Mouse (Mus musculus) thymus, postnatal 4 days (tissue): Measurements from ENCODE around the gene Irf6.
A peak's percentile ranks its signal among the peaks of the same experiment; 100 is the strongest.

Source experiments
- DNase-seq: peaks from one replicate; pipeline ENCODE4 v3.0.0; 2021

The Irf6 gene

DNA sequence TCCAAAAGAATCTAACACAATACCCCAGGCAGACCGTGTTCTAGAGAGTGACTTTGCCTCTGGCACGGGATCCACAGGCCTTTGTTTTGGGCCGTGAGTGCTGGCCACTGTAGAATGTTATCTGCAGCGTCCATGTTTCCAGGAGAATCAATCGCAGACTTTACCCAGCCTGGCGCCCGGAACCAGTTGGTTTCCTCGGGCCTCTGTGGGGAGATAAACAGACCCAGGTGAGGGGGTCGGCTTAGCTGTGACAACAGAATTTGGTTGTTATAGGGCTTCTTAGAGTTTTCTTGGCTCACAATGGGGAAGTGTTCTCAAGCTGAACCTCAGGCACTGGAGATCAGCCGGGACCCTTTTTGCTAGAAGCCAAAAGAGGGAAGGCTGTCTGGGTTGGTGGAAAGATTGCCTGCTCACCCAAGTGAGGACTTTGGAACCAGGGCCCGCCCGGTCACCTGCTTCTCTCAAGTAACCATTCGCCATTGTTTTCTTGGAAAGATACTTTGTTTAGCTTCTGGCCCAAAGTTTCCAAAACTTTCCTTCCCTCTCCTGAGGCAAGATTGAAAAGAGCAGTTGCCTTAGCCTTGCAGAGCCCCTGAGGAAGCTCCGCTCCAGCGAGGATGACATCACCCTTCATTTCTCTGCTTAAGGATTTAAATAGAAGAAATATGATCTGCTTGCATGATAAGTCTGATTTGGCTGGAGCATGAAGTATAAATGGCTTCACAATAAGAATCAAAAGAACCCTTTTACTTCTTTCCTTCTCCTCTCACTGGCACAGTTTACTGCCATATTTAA is 3.6 kb downstream of the Irf6 start:
- no peak for DNase-seq

DNA sequence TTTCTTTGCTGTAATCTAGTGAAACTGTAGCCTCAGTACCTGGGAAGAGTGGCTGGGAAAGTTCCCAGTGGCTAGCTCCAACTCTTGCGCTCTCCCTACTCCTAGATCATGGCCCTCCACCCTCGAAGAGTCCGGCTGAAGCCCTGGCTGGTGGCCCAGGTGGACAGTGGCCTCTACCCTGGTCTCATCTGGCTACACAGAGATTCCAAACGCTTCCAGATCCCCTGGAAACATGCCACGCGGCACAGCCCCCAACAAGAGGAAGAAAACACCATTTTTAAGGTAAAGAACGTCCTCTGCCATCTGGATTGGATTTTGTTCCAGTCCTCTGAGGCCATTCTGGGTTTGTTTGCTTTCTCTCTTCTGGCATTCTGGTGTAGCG is 4.2 kb downstream of the Irf6 start:
- DNase-seq = no peak

DNA sequence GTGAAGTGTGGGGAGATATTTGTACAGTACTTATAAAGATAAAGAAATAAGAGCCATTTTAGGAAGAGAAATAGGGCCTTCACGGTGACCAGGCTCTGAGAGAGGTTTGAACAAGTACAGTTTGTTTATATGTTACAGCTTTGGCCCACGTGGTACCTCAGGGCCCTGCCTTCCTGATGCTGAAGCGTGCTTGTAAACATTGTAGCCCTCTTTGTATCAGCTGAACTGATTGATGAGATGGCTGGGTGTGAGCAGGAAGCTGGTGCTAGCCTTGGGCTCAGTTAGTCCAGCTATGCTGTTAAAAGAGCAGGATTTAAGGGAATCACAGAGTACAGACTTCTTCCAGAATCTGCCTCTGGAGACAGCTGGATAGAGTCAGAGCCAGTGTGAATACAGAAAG is 6.3 kb downstream of the Irf6 start:
- no peak for DNase-seq

DNA sequence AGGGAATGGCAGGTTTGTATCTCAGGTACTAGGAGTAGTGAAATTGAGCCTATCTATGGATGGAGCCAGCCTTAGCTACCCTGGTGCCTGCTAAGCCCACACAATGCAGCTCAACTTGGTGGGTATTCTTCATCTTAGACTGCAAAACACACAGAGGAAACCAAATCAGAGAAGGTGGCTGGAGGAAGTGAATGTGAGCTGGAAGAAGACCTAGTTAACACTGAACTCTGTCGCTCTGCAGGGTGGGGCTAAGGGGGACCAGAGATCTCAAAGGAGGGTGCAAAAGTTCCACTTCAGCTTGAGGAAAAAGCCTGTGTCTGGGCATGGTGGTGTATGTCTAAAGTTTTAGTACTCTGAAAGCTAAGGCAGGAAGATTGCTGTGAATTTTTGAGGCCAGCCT is 6.7 kb downstream of the Irf6 start:
- DNase-seq = peak; percentile 60

DNA sequence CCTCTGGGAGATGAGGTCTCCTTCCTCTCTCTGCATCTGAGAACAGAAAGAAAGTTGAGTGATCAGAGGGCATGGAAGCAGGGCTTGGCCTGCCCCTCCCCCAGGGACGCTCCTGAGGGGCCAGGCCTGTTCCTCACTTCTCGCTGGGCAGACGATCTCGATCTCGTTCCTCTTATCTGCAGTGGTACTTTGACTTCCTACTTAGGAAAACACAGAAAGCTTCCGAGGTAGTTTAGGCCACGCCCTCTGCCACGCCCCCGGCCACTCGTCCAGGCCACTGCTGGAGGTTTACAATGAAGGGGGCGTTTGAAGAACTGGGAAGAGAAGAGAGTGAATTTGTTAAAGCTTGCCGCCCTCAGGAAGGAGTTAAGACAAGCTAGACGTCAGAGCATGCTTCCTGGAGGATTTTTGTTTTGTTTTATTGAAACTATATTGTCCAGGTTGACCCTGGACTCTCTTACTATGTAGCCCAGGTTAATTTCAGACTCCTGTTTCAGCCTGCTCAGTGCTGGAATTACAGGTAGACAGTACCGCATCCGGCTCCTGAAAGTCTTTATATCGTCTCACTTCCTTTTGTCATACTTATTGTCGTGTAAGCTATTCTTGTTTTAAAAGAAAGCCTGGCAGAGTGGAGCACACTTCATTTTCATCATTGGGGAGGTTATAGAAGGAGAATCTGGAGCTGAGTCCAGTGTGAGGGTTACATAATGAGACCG is 7.6 kb downstream of the Irf6 start:
- peak; percentile 83 for DNase-seq

DNA sequence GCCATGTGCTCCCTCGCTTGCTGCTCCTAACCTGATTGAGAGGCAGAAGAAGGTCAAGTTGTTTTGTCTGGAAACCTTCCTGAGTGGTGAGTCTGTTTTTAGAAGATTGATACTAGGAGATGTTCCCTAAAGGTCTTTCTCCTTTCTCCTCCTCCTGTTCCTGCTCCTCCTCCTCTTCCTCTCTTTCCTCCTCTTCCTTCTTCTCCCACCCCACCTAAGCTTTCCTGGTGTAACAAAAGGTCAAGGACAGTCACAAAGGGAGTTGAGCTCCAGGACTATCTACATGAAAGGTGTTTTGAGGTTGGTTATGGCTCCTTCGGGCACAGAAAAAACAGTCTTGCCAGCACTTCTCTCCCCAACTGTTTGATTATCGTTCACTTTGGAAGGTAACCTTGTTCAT is 14.8 kb downstream of the Irf6 start, which contains the start of gene A130010J15Rik:
A130010J15Rik (plus strand) TSS at position 301 of the 400 bp plus-strand sequence.
- DNase-seq = no peak

DNA sequence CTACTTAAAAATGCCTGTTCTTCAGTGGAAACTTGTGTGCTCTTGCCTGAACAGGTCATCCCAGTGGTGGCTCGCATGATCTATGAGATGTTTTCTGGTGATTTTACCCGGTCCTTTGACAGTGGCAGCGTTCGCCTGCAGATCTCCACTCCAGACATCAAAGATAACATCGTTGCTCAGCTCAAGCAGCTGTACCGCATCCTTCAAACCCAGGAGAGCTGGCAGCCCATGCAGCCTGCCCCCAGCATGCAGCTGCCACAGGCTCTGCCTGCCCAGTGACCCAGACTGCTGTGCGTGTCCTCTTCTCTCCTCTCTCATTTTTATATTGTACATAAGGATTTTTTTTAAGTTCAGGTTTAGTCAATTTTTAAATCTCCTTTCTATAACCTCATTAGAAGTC is 16.3 kb downstream of the Irf6 start:
- DNase-seq = peak; percentile 67

DNA sequence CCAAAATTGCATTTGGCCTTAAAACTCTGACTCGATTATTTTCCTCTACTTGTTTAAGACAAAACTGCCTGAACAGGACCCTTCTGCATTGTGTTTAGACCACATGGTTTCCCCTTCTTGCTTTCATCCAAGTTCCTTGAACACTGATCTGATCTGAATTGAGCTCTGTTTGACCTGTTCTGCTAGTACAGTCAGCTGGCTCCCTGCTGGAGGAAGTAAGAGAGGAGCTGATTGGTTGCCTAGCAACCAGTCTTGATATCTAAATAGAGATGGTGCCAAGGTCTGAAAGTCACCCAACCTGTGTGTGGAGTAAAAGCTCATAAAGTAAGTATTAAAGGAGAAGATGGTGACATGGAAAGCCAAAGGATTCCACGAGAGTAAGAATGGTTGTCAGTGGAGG is 16.9 kb downstream of the Irf6 start:
- DNase-seq = peak; percentile 38

DNA sequence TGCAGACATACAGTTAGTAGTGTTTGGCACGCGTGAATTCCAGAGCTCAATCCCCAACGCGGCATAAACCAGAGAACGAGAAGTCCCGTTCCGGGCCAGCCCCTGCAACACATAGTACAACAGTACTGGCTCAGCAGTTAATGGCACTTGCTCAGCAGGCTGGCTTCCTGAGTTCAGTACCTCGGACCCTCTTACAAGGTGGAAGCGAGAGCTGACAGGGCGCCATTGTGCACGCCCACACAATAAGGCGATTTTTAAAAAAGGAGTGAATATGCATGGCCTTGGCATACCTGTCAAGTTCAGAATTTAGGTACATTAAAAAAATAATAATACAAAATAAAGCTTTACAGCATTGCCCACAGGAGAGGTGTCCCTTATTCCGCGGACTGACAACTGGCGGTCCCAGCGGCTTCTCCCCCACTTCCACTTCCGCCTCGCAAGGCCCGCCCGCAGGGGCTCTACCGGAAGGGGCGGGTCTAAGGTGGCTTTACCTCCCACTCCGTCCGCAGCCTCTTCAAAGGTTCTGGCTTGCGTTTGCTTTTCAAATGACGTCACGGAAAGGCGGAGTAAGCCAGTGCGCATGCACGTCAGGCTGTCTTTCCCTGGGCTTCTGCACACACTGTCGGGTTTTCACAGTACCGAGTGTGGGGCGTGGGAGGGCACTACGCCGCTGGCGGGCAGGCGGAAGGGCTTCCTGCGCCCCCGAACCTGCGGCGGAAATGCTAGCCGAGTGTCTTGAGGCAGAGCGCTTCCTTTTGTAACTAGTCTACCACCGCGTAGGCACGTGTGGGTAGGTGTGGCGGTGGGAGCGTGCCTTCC is 20.3 kb downstream of the Irf6 start:
- peak; percentile 96 for DNase-seq

DNA sequence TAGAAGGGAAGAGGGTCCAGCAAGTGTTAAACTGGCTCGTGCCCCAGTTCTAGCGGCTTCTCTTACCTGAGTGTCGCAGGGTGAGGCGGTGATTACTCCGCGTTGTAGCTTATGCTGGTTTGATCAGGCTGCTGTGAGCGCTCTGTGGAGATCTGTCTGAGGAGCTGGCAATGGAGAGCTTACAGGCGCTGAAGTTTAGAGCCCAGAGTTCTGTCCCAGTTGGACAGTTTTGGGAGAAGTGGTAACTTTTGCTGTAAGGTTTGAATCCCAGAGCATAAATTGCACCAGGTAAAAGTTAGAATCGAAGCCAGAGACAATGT is 20.9 kb downstream of the Irf6 start:
- no peak for DNase-seq

DNA sequence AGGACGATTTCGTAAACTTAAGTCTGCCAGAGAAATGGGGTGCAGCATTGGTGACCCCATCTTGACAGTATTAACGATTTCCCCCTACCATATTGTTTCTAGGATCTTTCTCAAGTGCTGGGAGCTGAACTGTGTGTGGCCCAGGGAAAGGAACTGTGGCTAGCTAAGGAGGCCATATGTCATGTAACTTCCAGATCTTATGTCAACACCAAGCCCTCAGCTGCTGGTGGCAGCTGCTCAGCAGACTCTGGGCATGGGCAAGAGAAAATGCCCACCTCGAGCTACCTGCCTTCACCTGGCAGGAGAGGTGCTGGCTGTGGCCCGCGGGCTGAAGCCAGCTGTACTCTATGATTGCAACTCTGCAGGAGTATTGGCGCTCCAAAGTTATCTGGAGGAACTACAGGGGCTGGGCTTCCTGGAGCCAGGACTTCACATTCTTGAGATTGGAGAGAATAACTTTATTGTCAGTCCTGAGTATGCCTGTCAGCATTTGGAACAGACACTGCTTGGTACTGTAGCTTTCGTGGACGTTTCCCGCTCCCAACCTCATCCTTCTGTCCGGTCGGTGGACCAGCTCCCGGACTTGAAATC is 21.3 kb downstream of the Irf6 start:
- peak; percentile 44 for DNase-seq

DNA sequence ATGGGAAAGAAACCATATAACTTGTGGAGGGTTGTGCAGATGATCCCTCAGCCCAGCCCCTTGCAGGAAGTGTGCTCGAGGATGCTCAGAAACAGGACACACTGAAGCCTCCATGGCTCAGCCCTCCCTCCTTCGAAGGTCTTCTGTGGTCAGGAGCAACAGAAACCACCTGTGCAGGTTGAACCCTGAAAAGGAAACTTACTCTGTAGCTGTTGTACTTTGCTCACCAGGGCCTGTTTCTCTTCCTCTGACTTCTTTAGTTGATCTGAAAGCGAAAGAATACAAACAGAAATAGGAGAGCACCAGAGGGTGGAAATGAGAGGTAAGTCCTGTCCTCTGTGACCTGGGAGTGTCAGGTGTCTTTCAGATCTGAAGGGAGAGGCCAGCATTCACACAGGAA is 28.2 kb downstream of the Irf6 start:
- DNase-seq = no peak

DNA sequence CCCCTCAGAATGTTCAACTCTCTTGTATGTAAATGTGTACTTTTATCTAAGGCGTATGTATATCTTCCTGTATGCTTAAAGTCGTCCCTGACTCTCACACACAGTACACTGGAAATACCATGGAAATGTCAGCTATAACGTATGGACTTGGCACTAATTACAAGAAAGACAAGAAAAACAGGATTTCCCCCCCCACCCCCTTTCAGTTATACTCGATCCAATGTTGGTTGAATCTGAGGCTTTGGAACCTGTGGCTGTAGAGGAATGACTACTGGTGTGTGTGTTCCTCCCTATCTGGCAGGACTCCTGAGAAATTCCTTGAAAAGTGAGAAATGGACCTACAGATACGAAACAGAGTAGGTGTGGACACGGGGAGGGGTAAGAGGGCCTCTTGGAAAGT is 35.3 kb downstream of the Irf6 start:
- DNase-seq = no peak

DNA sequence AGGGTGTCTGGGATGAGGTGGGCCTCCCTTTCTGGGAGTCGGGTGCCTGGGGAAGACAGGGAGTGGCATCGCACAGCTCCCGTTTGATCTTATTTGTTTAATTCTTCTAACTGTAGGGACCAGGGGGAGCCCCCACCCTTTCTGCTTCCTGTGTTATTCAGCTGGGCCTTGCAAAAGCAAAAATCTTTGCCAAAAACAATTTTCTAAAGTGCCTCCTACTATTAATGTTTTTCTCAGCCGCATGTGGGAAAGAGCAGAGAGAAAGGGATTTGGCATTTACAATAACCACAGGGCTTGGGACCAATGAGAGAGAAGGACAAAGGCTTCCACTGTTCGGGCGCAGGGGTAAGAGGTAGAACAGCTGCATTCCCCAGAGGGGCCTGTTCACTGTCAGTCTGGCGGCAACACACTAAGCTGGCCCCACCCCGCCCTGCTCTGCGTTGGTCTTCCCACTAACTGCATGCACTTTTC is 36.3 kb downstream of the Irf6 start:
- peak; percentile 75 for DNase-seq

DNA sequence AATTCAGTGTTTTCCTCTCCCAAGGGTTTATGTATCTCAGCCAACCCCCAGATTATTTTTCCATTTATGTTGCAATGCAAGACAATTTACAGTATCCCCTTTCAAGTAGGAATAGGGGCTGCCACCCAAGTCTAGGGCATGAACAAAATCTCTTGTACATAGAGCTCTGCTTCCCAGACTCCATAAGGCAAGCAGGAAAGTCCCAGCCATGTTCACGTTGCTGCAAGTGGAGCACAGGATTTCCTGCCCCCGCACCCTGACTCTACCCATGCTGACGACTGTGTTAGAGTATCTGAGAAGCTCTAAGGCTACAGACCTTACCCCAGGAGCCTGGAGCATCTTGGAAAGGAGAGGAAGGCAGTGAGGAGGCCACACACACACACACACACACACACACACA is 36.9 kb downstream of the Irf6 start:
- no peak for DNase-seq

DNA sequence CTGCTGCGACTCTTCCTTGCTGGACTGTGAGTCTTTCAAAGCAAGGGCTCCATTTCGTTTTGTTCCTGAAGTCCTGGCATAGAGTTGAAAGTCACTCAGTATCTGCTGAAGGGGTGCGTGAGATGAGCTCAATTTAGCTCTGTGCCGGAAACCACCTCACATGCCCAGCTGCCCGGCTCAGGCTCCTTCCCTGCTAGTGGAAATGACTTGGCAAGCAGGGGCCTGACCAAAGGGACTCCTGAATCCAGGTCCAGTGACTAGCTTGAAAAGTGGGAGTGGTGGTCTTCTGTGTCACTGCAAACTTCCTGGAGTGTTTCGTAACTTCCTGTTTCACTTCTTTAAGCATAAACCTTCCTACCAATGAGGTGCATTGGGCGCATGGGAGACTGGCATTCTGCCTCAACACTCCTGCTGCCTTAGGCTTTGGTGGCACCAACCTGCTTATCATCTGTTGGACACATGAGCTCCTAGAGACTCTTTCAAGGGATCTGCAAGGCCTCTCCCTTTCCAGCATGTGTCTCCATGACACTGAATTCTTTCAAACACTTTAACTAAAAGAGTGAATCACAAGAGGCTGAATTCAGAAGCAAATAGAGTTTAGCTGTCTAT is 38.9 kb downstream of the Irf6 start:
- no peak for DNase-seq

DNA sequence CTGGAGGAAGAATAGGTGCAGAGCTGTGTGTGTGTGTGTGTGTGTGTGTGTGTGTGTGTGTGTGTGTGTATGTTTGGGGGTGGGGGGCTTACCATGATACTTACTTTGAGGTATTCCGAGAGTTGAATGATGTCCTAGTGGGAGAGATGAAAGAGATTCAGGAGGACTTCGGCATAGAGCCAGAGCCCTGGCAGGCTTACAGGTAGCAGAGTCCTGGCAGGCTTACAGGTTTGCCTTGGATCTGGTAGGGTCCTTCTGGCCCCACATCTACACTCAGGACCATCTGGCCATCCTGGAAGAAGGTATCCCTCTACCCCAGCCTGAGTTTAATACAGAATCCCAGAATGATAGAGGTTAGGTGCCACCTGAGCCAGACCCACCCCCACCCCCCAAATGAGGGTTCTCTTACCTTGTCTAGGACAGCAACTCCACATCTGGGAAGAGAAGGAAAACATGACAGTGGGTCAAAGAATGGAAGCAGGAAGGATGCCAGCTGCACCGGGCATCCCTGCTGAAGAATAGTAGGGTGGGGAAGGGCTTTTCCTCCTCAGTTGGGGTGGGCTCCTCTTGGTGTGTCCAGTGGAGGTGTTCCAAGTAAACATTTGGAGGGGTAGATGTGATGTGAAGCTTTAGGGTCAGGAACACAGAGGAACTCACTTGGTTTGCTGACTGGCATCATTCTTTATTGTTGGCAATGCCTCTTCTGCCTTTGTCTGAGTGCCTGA is 41.7 kb downstream of the Irf6 start:
- DNase-seq = no peak

DNA sequence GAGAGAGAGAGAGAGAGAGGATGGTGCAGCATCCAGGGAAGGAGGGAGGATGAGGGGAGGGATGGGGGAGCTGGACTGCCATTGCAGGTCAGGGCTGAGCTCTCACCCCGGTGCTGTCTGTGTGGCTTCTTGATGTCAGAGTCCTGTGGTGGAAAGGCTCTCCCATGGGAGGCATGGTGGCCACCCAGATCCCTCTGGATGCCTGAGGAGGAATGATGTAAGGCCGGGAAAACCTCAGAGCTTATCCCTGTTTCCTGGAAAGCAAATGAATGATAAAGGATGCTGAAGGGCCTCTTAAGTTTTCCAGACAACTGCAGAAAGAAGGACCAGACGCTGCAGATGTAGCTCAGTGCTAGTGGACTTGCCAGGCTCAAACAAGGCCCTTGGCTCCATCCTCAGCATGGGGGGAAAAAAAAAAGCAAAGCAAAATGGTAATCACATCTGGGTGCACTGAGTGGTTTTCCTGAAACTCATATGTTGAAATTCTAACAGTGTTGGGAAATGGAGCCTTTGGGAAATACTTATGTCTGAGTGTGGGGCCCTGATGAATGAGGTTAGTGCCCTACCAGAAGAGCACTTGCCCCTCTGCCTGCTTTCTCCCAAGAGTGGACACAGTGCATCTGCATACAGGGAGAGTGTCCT is 42.4 kb downstream of the Irf6 start:
- no peak for DNase-seq

DNA sequence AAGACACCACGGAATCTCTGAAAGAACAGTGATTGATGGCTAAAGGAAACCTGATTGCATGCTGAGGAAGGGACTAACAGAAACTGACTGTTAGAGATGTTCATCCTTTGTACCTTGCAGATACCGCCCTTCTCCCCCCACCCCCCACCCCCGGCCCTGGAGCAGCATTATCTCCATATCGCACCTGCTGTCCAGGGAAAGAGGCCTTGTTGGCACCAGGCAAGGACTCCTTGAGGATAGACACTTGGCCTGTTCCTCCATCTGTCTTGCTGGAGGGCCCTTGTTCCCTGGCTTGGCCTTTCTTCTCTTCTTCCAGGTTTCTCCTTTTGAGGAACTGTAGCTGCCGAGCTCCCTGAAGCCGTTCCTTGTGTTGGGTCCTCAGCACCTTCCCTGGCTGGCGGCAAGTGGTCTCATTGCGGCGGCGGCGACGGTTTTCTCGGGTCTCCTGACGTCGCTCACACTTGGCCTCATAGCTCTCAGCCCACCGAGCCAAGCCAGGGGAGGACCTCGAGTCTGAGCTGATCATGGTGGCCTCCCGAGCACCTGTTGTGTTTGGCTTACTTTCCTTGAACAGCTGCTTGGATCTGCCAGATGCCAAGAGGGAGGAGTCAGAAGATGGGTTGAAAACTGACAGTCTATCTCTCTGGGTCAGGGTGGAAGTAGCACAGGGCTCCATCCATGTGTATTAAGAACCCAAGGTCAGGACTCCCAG is 44.7 kb downstream of the Irf6 start:
- peak; percentile 46 for DNase-seq

DNA sequence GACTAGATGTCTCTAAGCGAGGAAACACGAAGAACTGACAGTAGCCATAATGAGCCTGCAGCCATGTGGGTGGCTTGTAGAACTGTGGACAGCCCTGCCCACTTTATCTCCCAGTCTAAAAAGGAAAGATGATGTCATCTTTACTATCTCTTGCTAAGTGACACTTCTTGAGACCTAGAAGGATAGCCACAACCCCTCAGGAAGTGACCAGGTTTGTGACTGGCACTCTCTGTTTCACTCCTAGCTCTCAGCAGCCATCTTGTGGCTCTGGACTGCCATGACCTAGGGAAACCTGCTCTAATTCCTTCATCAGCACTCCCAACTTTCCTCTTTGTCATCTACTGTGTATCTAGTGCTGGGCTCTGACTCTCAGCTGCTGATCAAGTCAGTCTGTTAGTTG is 45.4 kb downstream of the Irf6 start:
- DNase-seq = no peak
